Mouse (Mus musculus): Measurements from ENCODE around the gene Wipi1. TPM values are rescaled to one million over a fixed set of nuclear protein-coding genes. Genes with fewer than 3 reads are reported as not detected.

Gene Wipi1
- total and polyA plus RNA-seq, 3 experiments: 2.6 to 8.2 TPM; not detected in 1

DNA sequence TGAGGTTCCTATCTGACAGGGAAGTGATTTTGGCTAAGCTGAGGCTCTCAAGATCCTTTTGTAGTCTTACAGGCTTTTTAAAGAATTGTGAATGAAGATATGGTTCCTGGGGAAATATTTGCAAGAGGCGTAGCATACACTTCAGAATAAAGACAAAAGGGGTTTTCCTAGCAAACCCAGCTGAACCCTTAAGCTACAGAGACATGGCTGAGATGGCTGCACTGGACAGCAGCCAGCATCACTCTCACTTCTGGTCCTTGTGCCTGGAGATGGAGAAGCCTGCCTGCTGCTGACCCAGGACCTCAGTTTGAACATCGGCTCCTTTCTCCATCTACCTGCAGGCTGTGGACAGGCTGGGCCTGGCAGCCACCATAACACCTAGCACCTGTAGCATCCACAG lies 37.2 kb downstream of the Wipi1 start:
- DNase-seq (ENCODE audit: low read depth, low spot score): no peak
- H3K4me3 ChIP-seq (ENCODE audit: control insufficient read depth in 1 of 2, insufficient read depth in 1 of 2, low read depth in 2 of 2, low read length in 2 of 2): no peak overlapping the region
- no peak overlapping the region for H3K9ac ChIP-seq (ENCODE audit: control insufficient read depth, low read depth, low read length, poor library complexity, severe bottlenecking)
- H3K27ac ChIP-seq (ENCODE audit: control insufficient read depth, low read depth, low read length): no peak overlapping the region
- no peaks in the 10 kb centered on the region for H3K79me2 ChIP-seq (ENCODE audit: control insufficient read depth, insufficient read depth, low read length, poor library complexity)
- H3K4me1 ChIP-seq (ENCODE audit: control insufficient read depth in 1 of 2, insufficient read depth in 2 of 2, low read length in 2 of 2): peaks cover 10 to 14% of the 10 kb centered on the region in 2 experiments
- no peaks in the 10 kb centered on the region for H3K9me3 ChIP-seq (replicated peaks; ENCODE audit: insufficient read depth, low read length)
- TF ChIP-seq RAD21 (IDR thresholded peaks at IDR 0.05; ENCODE audit: low read depth, low read length) (no peak), USF1 (IDR thresholded peaks at IDR 0.05; ENCODE audit: low read depth, low read length) (no peak), TAL1 (IDR thresholded peaks at IDR 0.05; ENCODE audit: low read length) (no peak), CTCF (IDR thresholded peaks at IDR 0.05 in 2 of 3, conservative IDR thresholded peaks at IDR 0.05 in 1 of 3; ENCODE audit: control insufficient read depth in 1 of 3, insufficient read depth in 1 of 3, low read depth in 2 of 3, low read length in 3 of 3, poor library complexity in 1 of 3, severe bottlenecking in 1 of 3) (no peak), CHD1 (IDR thresholded peaks at IDR 0.05; ENCODE audit: low read depth, low read length) (no peak), ZC3H11A (IDR thresholded peaks at IDR 0.05; ENCODE audit: low read depth, low read length) (no peak), NRF1 (IDR thresholded peaks at IDR 0.05; ENCODE audit: insufficient read depth, low read depth, low read length, poor library complexity, severe bottlenecking) (no peak), ZMIZ1 (IDR thresholded peaks at IDR 0.05; ENCODE audit: low read depth, low read length) (no peak), GABPA (IDR thresholded peaks at IDR 0.05; ENCODE audit: low read depth, low read length) (no peak), ETS1 (IDR thresholded peaks at IDR 0.05; ENCODE audit: low read depth, low read length) (no peak), UBTF (IDR thresholded peaks at IDR 0.05; ENCODE audit: borderline replicate concordance, insufficient read depth, low read depth, low read length) (no peak), EP300 (IDR thresholded peaks at IDR 0.05; ENCODE audit: low read depth in 1 of 2, low read length in 2 of 2) (no peak), MAX (IDR thresholded peaks at IDR 0.05; ENCODE audit: low read length) (no peak), E2F4 (IDR thresholded peaks at IDR 0.05; ENCODE audit: borderline replicate concordance, low read depth, low read length) (no peak), MYC (IDR thresholded peaks at IDR 0.05; ENCODE audit: low read depth, low read length) (no peak), TBP (IDR thresholded peaks at IDR 0.05; ENCODE audit: low read depth, low read length) (no peak), POLR2A (IDR thresholded peaks at IDR 0.05; ENCODE audit: control insufficient read depth in 1 of 2, insufficient read depth in 1 of 2, low read depth in 1 of 2, low read length in 2 of 2, poor library complexity in 1 of 2) (no peak), NELFE (IDR thresholded peaks at IDR 0.05; ENCODE audit: low read depth, low read length) (no peak), POLR2AphosphoS5 (IDR thresholded peaks at IDR 0.05; ENCODE audit: borderline replicate concordance, low read depth, low read length) (no peak), ZNF384 (IDR thresholded peaks at IDR 0.05; ENCODE audit: low read depth, low read length) (no peak)
- H3K36me3 ChIP-seq (ENCODE audit: control insufficient read depth in 1 of 2, insufficient read depth in 2 of 2, low read length in 2 of 2): peaks cover 0 to 14% of the 10 kb centered on the region in 2 experiments; a peak in 2 of 4 replicates
- no peaks in the 10 kb centered on the region for H3K27me3 ChIP-seq (ENCODE audit: control insufficient read depth in 1 of 2, insufficient read depth in 2 of 2, low read length in 2 of 2)

DNA sequence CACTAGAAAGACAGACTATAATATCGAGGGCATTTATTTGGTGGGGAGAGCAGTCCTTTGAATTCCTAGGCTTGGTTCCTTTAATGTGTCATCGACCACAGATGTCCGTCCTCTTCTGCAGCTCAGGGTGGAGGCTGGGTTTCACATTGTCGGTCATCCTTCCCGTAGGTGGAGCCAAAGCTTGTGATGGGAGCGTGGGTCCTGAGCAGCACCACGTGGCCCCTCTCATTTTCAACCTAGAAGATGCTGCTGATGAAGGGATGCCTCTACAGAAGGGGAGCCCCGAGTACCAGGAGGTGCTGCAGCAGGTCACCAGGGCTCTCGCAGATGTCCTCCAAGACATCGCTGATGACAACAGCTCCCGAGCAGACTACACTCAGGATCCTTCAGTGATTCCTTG lies 39.7 kb downstream of the Wipi1 start:
- DNase-seq (ENCODE audit: low read depth, low spot score): no peak
- no peaks in the 10 kb centered on the region for H3K79me2 ChIP-seq (ENCODE audit: control insufficient read depth, insufficient read depth, low read length, poor library complexity)
- peaks cover 0 to 14% of the 10 kb centered on the region in 2 experiments; a peak in 2 of 4 replicates for H3K36me3 ChIP-seq (ENCODE audit: control insufficient read depth in 1 of 2, insufficient read depth in 2 of 2, low read length in 2 of 2)
- H3K4me3 ChIP-seq (ENCODE audit: control insufficient read depth in 1 of 2, insufficient read depth in 1 of 2, low read depth in 2 of 2, low read length in 2 of 2): no peak overlapping the region
- H3K9me3 ChIP-seq (replicated peaks; ENCODE audit: insufficient read depth, low read length): no peaks in the 10 kb centered on the region
- no peak overlapping the region for H3K9ac ChIP-seq (ENCODE audit: control insufficient read depth, low read depth, low read length, poor library complexity, severe bottlenecking)
- peaks cover 10 to 14% of the 10 kb centered on the region in 2 experiments for H3K4me1 ChIP-seq (ENCODE audit: control insufficient read depth in 1 of 2, insufficient read depth in 2 of 2, low read length in 2 of 2)
- no peak for TF ChIP-seq NELFE (IDR thresholded peaks at IDR 0.05; ENCODE audit: low read depth, low read length)
- TF ChIP-seq ZC3H11A (IDR thresholded peaks at IDR 0.05; ENCODE audit: low read depth, low read length): no peak
- no peak for TF ChIP-seq TCF12 (IDR thresholded peaks at IDR 0.05; ENCODE audit: low read depth, low read length)
- TF ChIP-seq MAFK (IDR thresholded peaks at IDR 0.05; ENCODE audit: borderline replicate concordance, low read depth, low read length): no peak
- no peak for TF ChIP-seq USF1 (IDR thresholded peaks at IDR 0.05; ENCODE audit: low read depth, low read length)
- TF ChIP-seq UBTF (IDR thresholded peaks at IDR 0.05; ENCODE audit: borderline replicate concordance, insufficient read depth, low read depth, low read length): no peak
- no peak for TF ChIP-seq CHD1 (IDR thresholded peaks at IDR 0.05; ENCODE audit: low read depth, low read length)
- no peak for TF ChIP-seq RAD21 (IDR thresholded peaks at IDR 0.05; ENCODE audit: low read depth, low read length)
- no peak for TF ChIP-seq MAZ (IDR thresholded peaks at IDR 0.05; ENCODE audit: low read depth, low read length)
- no peak for TF ChIP-seq JUND (IDR thresholded peaks at IDR 0.05; ENCODE audit: low read depth, low read length)
- H3K27me3 ChIP-seq (ENCODE audit: control insufficient read depth in 1 of 2, insufficient read depth in 2 of 2, low read length in 2 of 2): no peaks in the 10 kb centered on the region
- H3K27ac ChIP-seq (ENCODE audit: control insufficient read depth, low read depth, low read length): no peak overlapping the region
